Mouse (Mus musculus) urinary bladder, adult 18-20 months (tissue): ENCODE measurements at regions not wholly inside any gene's neighbourhood (a gene's known extent, or its start where the extent isn't known, plus 50 kb on each side); places are given as distances from the start of the nearest gene placed in this dataset.

ENCODE experiments used
- DNase-seq, 2 experiments: peaks; one replicate each; pipeline ENCODE4 v3.0.0; 2022; ENCODE audit warnings: low spot score in 2 of 2, mixed read lengths in 2 of 2

DNA sequence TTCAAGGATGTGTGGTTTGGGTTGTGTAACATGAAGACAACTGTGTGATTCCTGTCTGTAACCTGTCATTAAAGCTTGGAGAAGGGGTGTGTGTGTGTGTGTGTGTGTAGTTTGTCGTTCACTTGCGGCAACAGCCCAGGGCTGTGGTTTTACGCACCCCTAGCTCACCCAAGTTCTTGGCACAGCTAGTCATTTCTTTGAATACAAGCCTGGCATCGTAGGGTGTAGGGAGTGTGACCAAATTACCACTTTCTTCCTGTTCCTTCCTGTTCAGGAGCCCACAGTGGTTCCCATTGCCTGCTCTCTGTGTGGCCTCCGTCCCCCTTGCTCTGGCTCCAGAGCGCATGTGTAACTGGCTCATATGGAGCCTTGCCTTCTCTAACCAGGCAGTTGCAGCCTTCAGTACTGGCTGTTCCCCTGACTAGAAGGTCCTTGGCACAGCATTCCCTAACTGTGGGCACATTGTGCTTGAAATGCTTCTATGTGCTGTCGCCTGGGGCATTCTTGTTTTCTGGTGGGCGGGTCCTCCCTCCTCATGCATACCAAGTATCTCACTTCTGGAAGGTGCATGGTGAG lies 167.4 kb upstream of the Ubr2 start:
- no peak for DNase-seq

DNA sequence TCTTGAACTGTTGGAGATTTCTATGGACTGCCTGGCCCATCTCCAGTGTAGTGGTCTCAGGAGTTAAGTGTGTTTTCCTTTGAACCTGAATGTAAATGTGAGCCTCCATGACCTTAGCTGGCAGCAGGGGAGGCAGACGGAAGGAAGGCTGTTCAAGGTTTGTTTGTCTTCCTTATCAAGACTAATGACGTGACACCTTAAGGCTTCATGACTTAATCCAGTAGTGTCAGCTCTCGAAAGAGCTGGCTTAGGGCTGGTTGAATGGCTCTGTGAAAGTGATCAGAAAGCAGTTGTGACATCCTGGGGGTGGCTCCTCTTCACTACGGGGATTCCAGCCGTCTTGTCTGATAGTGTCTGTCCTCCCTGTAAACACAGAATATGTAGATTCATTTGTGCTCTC lies 166.0 kb upstream of the Ubr2 start:
- no peak for DNase-seq

DNA sequence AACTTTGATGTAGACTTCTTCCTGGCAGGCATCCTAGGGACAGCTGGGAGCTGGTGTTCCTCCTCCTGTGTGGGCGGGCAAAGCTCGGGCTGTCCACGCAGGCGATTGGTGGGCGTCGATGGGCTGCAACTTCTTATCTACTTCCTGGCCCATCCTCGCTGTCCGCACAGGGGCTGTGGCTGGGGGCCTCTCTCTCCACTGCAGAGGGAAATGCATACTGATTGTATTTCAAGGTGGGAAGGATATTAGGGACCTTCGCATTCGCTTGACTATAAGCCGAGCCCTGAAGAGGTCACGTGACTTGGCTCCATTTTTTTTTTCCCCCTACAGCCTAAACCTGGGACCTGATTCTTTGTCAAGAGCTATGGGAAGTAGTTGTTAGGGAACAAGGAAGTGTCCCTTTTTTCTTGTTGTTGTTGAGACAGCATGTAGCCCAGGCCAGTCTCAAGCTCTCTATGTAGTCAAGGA lies 164.4 kb upstream of the Ubr2 start:
- DNase-seq = peak; percentile 24 to 80

DNA sequence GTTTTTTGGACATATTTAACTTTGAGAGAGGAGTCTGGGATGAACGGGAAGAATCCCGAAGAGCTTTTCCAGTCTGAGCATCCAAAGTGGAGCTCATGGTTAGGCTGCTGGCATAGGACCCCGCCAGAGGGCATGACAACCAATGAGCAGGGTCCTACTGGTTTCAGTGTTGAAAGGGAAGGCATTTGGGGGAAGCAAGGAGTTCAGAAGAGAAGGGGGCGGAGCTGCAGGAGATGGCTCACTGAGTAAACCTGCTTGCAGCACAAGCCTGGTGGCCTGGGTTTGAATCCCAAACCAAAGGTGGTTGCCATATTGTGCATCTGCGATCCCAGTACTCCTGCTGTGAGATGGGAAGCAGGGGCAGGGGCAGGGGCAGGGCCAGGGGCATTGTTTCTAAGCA lies 161.4 kb upstream of the Ubr2 start:
- no peak for DNase-seq

DNA sequence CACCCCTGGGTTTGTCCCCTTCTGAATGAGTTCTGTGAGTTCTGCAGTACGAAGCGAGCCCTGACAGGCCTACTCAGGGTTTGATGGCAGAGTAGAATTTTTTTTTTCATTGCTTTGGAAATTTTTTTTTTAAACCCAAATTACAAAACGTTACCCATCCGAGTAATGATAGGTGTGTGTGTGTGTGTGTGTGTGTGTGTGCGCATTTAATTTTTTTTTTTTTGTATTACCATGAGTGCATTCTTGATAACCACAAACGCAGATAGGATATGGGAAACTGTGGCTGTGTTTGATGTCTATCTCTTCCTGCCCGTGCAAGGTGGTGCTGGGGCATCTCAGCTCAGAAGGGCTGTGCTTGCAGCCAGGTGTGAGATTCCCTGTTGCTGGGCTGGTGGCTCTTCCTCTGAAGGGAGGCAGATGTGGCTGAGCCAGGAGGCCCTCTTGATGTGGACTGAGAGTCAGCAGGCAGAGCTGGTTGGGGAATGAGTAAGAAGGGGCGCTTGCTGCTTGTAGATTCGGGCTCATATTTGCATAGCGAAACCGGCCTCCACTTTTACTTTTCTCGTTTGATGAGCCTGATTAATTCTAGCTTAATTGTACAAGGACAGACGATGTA lies 160.7 kb upstream of the Ubr2 start:
- DNase-seq = no peak

DNA sequence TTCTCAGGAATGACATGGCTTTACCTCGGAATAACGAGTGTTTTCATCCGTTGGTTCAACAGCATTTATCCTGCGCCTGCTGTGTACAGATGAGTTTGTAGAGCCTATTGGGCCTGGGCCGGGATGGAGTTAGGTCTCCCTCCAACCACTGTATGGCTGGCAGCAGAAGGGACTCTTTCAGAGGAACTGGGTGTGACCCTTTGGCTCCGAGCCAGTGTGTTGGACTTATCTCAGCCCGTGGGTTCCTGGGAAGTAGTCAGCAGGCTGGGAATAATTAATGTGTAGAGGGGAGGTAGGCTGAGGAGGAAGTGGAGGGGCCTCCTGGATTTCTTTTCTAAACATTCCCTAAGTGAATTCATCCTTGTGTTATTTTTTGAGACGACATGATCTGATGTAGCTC lies 157.7 kb upstream of the Ubr2 start:
- peak in 1 of 2 experiments; percentile 40 for DNase-seq

DNA sequence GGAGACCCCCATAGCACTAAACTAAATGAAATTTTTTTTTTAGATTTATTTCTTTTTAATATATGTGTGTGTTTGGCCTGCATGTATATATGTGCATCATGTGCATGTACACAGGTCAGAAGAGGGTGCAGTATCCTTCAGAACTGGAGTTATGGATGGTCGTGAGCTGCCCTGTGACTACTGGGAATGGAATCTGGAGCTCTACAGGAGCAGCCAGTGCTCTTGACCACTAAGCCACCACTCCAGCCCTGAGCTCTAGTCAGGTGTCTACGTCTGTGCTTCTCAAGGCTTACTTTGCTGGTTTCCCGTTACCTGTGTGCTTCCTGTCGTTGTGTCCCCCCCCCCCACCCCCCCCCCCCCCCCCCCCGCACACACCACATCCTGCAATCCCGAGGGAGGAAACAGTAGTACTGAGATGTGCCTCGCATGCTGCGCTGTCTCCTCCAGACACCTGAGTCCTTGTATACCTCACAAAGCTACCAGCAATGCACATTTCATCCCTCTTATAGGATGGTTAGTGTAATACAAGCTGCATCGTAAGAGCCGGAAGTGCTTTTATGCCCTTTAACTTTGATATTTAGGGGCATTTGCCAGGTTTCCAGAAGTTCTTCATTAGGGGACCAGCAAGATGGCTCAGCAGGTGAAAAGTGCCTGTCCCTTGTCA lies 153.5 kb upstream of the Ubr2 start:
- DNase-seq = no peak

DNA sequence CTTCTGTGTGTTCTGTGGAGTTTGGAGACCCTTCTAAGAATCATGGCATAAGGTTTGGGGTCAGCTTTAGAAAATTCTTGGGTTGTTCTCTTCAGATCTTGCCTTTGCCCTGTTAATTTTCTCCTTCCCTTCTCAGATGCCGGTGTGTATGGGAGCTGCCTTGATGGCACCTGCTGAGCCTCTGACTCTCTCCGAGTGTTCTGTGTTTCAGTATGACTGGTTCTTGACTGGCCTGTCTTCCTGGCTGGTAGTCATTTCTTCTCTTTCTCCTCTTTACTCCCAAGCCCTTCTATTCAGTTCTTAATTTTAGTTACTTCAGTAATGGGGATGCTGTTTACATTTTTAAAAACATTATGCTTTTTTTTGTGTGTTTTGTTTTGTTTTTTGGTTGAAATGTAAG lies 152.1 kb upstream of the Ubr2 start:
- no peak for DNase-seq

DNA sequence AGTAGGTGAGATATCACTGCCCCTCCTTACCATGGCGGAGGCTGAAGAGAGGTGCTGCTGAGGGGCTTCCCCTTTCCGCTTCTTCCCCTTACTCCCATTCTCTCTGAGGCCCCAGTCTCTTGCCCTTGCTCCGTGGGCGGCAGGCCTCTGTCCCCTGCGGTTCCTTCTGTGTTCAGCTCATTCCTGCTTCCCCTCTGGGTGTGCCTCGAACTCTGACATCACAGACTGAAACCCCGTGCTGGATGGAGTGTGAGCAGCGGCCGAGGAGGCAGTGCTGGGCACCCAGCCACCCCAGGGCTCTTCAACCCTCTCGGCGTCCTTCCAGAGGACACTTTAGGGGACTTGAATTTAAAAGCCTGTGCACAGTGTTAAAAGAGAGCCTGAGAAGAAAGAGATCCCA lies 145.9 kb upstream of the Ubr2 start:
- no peak for DNase-seq

DNA sequence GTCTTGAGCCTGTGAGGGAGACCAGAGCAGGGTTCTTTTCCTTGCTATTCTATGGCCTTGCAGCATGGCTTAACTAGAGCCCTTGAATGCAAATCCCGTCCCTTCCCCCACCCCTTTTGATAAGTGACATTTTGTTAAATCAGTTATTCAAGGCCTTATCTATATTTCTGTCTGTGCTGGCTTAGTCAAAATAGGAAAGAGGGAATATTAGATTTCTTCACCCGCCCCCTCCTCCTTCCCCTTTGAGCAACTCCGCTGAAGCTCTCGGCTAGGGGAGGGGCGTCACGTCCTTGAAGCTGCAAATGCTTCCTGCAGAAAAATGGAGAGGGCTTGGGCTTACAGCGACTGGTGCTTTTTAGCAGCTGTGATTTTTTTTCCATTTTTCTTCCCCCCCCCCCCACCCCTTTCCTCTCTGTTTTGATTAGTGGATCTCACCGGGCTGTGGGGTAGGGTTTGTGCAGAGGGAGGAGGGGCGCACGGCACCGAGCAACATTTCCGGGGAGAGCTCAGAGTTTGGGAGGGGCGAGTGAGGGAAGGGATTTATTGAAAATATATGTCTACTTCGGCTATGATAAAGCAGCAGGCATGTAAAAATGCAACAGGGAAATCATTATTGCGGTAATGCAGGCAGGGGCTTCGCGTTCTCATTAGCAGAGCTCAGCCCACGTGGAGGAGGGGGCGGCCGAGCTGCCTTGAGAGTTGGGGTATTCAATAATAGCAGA lies 141.4 kb upstream of the Ubr2 start:
- no peak for DNase-seq

DNA sequence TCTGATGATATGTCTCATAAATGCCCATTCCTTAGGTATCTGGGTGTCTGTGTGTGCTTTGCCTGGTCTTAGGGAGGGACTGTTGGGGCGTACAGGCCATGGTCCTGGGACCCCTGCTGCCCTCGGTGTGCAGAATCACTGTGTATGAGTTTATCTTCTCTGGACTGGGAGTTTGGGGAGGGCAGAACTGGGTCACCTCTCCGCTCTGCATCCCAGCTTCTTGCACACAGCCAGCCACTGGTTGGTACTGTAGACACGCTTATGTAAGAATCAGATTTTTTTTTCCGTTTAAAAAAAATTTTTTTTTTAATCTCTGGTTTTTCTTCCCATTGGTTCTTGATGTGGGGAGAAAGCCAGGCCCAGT lies 140.8 kb upstream of the Ubr2 start:
- no peak for DNase-seq

DNA sequence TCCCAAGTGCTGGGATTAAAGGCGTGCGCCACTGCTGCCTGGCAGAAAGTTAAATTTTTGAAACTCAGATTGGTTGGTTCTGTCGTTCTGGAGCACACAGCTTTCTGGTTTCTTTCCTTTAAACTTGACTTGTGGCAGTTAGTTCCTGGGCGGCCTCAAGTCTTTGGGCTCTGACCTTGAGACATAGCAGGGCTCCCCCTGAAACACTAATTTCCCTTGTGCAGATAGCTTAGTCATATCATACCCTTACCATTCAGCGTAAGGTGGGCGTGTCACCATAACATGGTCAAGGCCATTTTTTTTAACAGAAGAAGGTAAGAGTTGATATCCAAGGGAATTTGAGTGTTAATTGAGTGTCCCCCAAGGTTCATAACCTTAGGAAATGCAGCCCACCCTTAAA lies 140.3 kb upstream of the Ubr2 start:
- DNase-seq = no peak

DNA sequence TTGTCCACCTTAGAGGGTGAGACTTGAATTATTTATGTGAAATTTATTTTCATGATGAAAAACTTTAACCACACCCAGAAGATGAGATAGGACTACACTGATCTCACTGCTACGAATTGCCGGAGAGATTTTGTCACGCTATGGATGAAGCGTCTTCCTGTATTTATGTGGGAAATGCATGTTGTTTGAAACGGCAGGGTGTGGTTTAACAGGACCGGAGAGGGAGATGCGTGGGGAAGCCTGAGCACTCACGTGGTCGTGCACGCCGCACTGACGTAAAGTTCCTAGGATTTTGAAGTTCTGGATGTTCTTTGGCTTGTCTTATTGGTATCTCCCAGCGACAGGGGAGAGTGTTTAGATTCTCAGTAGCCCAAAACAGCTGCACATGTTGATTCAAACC lies 139.3 kb upstream of the Ubr2 start:
- DNase-seq = no peak

DNA sequence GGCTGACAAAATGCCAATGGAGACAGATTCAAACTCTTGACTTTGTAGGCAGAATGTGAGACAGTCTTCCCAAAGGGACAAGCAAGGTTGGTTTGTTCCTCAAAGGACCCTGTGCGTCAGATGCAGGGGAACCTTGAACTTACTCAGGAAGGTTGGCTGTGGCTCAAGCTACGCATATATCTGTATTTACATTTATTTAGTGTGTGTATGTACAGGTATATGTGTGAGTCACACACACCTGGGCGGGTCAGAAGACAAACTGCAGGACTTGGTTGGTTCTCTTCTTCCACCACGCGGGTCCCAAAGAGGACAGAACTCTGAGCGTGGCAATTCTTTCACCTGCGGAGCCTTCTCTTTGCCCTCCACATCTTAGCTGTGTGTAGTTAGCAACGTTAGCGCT lies 138.8 kb upstream of the Ubr2 start:
- no peak for DNase-seq

DNA sequence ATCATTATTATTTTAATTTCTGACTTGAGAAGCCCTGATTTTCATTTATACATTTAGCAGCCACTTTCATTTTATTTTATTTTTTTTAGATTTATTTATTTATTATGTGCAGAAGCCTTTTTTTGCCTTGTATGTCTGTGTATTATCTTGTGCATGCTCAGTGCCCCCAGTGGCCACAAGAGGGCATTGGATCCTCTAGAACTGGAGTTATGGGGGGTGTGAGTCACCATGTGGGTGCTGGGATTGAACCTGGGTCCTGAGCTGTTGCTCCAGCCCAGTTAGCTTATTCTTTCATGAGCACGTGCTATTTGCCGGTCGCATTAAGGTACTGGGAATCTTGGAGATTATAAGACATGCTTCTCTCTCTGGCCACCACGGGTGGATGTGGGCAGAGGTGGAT lies 136.3 kb upstream of the Ubr2 start:
- no peak for DNase-seq

DNA sequence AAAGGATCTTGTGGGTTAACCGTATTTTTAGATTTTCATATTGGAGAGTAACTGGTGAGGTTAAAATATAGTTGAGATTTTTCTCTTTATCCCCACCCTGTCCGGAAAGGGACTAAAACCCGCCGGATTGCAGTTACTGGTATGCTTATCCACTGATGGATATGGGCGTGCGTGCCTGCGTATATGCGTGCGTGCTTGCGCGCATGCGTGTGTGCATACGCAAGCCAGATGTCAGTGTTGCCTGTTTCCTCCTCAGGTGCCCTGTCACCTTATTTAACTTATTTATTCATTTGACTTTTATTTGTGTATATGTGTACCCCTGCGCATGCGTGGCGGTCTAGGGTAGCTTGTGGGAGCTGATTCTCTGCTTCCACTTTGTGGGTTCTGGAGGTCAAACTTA lies 135.2 kb upstream of the Ubr2 start:
- no peak for DNase-seq

DNA sequence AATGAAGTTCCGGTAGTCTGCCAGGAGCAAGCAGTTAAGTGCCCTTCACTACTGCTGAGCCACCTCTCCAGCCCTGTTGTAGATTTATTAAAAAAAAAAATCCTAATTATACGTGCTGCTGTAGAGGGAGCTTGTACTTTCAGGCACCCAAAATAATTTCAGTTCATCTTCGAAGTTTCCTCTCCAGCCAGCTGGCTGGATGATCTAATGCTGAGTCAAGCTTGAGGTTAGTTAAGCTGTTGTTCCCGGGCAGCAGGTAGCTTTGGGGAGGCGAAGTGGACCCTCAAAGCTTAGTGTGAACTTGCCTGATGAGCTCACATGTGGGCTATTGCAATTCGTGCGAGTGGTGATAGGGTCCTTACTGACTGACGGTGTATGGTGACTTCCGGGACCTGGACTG lies 134.6 kb upstream of the Ubr2 start:
- no peak for DNase-seq

DNA sequence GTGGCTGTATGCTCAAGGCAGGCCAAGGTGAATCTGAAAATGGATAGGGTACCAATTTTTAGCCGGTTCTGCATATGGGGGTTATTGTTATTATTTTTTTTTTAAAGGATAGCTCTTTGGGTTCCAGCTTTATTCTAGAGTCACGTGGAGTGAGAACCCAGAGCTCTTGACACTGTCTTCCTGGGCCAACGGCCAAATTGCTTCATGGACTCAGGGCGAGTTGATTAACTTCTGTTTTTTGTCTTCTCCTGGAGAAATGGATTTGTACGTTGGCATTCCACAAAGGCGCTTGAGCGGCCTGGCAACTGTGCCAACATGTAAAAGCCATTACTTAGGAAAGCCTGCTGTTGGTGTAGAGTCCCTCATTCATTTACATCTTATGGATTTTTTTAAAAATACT lies 134.1 kb upstream of the Ubr2 start:
- no peak for DNase-seq

DNA sequence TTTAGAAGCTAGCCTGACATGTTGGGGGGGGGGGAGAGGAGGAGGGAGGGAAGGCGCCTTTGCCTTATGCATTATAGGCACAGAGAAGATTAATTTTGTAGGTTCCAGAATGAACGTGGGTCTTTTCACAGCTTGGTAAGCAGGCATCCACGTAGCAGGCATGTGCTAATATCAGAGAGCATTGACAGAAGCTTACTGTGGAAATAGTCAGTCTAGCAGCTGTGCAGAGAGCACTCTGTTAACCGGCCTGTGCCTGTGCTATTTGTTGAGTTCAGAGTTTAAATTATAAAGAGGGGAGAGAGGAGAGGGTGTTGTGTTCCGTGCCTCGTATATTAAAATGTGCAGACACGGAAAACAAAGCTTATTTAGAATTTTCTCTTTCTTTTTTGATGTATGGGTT lies 133.5 kb upstream of the Ubr2 start:
- no peak for DNase-seq

DNA sequence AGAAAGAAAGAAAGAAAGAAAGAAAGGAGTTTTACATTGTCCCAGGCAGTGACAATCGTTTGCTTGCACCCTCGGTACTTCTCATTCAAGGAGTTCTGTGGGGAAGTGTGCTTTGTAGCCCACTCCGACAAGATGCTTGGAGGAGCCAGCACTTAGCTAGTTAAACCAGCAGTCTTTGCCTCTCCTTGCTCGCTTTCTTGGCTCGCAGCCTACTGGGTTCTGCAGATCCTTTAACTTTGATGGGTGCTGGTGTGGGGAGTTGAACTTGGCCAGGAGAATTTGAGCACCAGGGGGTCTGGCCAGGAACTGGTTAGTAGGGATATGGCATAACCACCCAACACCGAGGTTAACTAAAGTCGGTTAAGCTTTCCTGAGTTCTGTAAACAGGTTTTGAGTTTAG lies 132.5 kb upstream of the Ubr2 start:
- DNase-seq = no peak

DNA sequence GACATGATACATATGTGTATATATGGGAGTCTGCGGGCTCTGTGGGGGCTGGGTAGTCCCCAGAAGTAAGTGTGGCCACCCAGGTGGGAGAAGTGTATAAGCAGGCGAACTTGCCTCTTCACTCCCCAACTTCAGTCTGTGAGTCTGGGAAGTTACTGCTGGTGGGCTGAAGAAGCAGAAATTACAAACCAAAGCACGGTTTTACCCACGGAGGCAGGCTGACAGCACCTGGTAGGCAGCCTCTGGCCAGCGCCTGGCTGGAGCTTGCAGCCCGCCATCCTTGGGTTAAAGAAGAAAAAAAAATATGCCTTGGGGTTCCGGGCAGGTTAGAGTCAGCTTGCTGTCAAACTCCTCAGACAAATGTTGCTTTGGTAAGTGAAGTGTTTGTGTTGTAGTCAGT lies 131.9 kb upstream of the Ubr2 start:
- DNase-seq = no peak

DNA sequence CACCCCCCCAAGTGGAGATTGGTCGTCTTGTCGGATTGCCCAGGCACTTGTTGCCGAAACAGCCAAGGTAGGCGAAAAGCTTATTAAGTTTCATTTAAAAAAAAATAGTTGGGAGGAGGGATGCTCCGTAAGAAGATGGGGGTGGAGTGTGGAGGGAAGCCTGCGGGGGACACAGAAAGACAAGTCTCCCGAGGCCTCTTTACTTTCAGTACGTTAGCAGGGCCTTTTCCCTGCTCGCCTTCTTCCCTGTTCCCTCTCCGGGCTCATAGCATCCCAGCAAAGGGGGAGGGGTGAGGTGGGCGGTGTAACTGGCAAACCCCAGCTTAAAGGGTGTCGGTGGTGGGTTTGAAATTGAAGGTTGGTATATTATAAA lies 131.5 kb upstream of the Ubr2 start:
- no peak for DNase-seq
